Mouse (Mus musculus): Measurements from ENCODE around the gene Gm21943. TPM values are rescaled to one million over a fixed set of nuclear protein-coding genes. Genes with fewer than 3 reads are reported as not detected.

Gm21943 gene
- not detected for polyA plus RNA-seq (2014; fragmentation: Illumina TruSeq; extraction: RNeasy Lipid Tissue Mini Kit (QIAGEN cat#74804); ENCODE audit: low read depth, low replicate concordance)

GRCm38 (mm10) chrY:57533644-57534043 lies at the start of gene Gm21943:
Gene Gm21943, minus strand, starts transcription at chrY:57533744.

Other genes starting within 250 kb of the Gm21943 start
- not detected for gene Gm28961, start 172.0 kb upstream of the Gm21943 start, polyA plus RNA-seq (2014; fragmentation: Illumina TruSeq; extraction: RNeasy Lipid Tissue Mini Kit (QIAGEN cat#74804); ENCODE audit: low read depth, low replicate concordance)

Measured in sigmoid colon, adult 10 weeks (tissue).